Mouse (Mus musculus) thymus, postnatal 0 days (tissue): ENCODE results near the gene Galk1. TPM values are rescaled to one million over a fixed set of nuclear protein-coding genes. Genes with fewer than 3 reads are reported as not detected.

ENCODE experiments used
- DNase-seq: peaks from one replicate; pipeline ENCODE4 v3.0.0-alpha.2; 2015; ENCODE audit warnings: low spot score
- polyA plus RNA-seq: library from polyadenylated mRNA; unstranded; fragments of >200 nt; fragmentation: Nextera tagmentation; extraction: Ambion mirVana; gene quantifications from 2 replicates; pipeline ENCODE4 v1.2.1, GENCODE M21; 2015

Gene Galk1
- polyA plus RNA-seq, result 182 and 188 TPM in 2 replicates

DNA sequence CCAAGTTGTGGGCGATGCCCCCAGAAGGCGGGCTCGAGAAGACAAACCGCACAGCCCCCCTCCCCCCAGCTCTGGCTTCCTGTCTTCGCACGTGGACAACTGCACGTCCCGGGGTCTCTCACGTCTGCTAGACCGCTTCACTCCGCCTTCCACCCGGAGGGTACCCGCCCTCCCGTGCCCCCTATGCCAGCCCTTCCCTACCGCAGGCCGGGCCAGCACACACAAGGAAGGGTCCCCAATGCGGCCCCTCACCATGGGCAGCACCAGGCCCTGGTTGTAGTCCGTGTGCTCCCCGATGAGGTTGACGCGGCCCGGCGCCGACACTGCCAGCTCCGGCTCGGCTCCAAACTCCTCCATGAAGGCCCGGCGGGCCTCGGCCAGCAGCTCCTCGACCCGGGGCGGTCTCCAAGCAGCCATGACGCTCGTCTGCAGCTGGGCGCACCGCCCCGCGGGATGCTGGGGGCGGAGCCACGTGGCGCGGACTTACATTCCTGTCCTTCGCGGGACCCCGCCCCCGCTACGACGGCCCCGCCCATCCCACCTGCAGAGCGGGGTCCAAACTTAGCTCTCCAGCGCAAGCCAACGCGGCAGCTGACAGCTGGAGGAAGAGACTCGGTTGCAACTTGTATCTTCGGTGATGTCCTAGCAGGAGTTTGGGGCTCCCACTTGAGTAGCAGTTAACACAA is at the start of gene Galk1:
Gene Galk1 (minus strand): TSS at position 458 of the 686 bp plus-strand sequence.
- peak; percentile 97 for DNase-seq

DNA sequence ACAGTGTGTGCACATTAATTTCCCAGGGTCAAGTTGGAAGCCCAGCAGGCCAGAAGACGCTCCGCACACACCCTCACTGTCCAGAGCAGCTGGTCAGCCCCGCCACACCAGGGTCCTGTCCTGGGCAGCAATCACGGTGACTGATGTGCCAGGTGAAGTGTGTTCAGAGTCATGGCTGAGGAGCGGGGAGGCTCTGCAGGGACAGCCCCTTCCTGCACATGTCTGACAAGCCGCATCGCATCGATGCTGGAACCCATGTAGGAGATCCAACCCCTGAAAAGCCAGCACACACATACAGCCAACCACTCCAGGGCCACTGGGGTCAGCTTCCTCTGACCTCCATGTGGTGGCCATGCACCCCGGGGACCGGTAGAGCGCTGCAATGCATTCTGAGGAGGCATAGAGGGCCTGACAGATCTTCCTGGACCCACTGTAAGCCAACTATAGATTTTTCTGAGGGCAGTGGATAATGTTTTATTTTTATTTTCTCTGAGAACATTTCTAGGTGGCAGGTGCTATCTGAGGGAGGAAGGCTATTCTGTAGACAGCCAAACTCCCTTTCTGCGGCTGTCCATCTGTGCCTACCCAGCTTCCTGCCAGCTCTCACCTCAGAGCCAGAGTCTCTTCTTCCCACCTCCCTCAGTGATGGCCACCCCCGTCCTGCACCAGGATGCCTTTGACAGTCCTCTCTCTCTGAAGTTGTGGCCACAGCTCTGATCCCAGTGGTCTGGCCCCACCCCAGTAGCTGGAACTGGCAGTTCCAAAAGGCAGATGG is 49.3 kb upstream of the Galk1 start:
- DNase-seq, result no peak

DNA sequence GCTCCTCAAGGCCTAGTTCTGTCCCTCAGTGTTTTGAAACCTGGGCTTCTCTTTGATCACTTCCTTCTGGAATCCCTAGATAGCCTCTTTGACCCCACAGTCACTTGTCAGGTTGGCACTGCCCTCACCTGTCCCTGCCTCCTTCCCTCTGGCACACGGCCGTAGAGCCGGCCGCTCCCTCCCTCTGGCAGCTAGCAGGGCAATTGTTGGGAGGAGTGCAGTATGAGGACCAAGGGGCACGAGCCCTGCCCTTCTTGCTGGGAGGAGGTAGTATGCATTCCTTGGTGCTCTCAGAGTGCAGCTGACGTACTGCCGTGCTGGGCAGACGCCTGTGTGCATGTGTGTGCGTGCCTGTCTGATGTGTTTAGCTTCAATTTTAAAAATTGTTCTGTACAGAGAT is 48.1 kb upstream of the Galk1 start:
- DNase-seq, result no peak

DNA sequence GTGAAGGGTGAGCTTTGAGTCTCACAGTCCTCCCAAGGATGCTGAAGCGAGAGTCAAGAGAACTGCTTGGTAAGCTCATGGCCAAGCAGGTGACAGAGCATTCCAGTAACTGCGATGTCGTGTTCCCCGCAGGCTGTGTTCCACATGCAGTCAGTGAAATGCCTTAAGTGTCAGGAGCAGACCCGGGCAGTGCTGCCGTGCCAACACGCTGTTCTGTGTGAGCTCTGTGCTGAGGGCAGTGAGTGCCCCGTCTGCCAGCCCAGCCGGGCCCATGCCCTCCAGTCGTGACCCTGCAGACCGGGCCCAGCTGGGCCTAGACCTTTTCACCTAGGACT is 47.1 kb upstream of the Galk1 start:
- no peak for DNase-seq

GRCm38 (mm10) chr11:116058868-116059690 is 46.6 kb upstream of the Galk1 start:
- no peak for DNase-seq

DNA sequence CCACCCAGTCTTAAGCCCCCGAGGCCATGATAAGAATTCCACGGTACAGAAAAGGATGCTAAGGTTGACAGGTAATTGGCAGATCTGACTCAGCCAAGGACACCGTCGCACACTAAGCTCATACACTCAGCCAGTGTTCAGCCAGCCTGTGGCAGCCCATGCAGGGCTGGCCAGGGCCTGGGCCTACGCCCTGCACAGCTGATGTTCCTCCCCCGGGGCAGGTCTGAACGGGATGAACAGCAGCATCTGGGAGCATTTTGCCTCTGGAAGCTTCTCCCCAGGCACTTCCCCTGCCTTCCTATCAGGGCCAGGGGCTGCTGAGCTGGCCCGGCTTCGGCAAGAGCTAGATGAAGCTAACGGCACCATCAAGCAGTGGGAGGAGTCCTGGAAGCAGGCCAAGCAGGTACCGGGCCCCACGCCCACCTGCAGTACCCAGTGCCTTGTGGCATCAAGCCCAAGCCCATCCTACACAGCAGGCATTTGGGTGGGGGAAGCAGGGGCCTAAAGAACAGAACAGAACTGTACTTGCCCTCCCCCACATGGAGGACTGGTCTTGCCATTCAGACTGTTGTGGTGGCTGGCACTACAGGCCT is 45.6 kb upstream of the Galk1 start:
- no peak for DNase-seq

- no peak for DNase-seq
Observed at GRCm38 (mm10) chr11:116057237-116057881, 44.8 kb upstream of the Galk1 start.

DNA sequence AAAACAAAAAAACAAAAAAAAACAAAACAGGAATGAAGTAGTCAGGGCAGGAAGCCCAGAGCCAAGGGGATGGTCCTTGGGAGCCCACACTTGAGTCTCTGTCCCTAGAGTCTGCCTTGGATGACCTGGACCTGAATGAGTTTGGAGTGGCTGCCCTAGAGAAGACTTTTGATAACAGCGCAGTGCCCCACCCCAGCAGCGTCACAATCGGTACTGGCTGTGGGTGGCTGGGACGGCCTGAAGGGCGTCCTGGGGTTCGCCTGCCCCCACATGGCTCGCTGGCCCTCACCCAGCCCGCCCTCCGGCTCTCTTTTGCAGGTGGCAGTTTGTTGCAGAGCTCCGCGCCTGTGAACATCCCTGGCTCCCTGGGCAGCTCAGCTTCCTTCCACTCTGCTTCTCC is 43.4 kb upstream of the Galk1 start:
- no peak for DNase-seq

DNA sequence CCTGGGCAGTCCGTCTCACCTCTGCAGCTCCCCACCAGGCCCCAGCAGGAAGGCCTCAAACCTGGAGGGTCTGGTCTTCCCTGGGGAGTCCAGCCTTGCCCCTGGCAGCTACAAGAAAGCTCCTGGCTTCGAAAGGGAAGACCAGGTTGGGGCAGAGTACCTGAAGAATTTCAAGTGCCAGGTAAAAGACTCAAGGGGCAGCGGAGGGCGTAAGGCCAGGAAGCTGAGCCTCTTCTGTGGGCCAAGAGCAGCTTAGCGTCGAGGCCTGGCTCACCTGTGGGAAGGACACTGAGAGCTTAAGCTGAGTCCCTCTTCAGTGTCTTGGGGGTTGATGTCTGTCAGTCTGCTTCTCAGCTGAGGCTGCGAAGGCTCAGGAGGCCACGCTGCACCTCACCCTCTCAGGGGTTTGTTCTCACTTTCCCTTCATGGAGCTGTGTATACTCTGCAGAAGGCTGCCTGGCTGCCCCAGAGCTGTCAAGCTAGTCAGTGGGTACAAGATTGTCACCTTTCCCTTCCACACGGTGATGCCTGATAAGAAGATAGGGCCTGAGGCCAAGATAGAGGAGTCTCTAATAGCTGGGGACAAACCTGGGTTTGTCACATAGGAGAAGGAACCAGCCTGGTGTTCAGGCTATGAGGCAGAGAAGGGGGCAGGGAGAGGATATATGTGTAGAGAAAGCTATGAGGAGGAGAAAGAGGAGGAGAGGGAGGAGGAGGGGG is 41.2 kb upstream of the Galk1 start:
- no peak for DNase-seq

- no peak for DNase-seq
Observed at GRCm38 (mm10) chr11:116050196-116050595, 37.7 kb upstream of the Galk1 start.

GRCm38 (mm10) chr11:116049610-116050009 is 37.1 kb upstream of the Galk1 start:
- DNase-seq, result no peak

- DNase-seq, result no peak
Observed at GRCm38 (mm10) chr11:116045173-116045572, 32.7 kb upstream of the Galk1 start.

DNA sequence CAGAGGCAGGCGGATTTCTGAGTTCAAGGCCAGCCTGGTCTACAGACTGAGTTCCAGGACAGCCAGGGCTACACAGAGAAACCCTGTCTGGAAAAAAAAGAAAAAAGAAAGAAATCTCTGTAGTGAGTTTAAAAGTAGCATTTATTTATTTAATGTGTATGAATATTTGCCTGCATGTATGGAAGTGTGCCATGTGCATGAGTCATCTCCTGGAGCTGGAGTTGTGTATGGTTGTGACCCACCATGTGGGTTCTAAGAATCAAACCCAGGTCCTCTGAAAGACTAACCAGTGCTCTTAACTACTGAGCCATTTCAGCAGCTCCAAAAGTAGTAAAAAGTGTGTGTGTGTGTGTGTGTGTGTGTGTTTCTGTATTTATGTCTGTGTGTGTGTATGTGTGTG is 30.8 kb upstream of the Galk1 start:
- no peak for DNase-seq

GRCm38 (mm10) chr11:116042372-116043138 is 30.0 kb upstream of the Galk1 start:
- no peak for DNase-seq

- DNase-seq, result no peak
Observed at GRCm38 (mm10) chr11:116041833-116042232, 29.3 kb upstream of the Galk1 start.

DNA sequence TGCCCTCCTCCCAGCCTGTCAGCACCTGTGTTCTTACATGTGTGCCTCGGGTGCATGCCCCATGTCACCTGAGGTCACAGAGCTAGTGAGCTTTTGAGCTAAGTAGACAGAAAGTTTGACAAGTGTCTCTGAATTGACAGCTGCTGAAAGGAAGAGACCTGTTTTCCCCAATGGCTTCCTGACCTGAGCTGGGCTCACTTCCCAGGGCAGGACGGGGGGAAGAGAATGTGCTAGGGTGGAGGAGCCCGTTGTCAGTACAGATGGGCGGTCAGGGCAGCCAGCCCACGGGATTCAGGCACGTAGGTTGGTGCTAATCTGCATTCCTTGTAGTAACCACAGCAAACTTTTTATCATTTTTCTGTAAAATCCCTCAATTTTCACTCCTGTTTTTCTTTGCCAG is 28.1 kb upstream of the Galk1 start:
- no peak for DNase-seq

DNA sequence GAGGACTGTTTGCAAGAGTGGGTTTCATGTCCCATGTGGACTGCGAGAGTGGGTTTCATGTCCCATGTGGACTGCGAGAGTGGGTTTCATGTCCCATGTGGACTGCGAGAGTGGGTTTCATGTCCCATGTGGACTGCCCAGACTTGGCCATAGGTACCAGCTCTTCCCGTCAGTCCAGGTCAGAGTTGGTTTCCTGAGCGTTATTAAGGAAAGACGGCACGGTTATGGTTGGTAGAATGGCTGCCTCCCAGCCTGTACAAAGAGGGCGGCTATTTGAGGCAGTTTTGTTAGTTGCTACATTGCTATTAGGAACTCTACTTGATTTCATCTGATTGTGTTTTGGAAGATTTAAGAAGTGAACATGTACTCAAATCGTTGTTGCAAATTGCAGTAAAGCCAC is 25.3 kb upstream of the Galk1 start:
- no peak for DNase-seq

DNA sequence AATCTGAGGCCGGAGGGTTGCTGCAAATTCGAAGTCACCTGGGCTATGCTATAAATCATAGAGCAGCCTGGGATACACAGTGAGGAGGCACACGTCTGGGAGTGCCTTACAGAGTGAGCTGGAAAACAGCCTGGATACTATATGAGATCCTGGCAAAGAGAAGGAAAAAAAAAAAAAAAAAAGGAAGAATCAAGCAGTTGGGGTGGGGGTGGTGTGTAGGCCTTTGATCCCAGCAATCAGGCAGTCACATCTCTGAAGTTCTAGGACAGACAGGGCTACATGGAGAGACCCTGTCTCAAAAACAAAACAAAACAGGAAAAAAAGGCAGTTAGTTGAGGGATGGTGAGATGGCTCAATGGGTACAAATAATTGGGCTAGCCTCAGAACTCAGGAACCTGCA is 24.2 kb upstream of the Galk1 start:
- no peak for DNase-seq

- DNase-seq, result no peak
Observed at GRCm38 (mm10) chr11:116034584-116034983, 22.1 kb upstream of the Galk1 start.
